Mouse (Mus musculus) midbrain, embryonic 10.5 days (tissue): ENCODE data around the gene Cfp. TPM values are rescaled to one million over a fixed set of nuclear protein-coding genes. Genes with fewer than 3 reads are reported as not detected.

Experiments
- DNase-seq: peaks from one replicate; pipeline ENCODE4 v3.0.0-alpha.2; 2017; ENCODE audit warnings: low spot score
- H3K27ac ChIP-seq: fragments of 300-500 bp; sonication (generic); replicated peaks from 2 replicates; pipeline ENCODE4 v1.5.1; 2016; ENCODE audit warnings: mild to moderate bottlenecking
- H3K27me3 ChIP-seq: fragments of 300-500 bp; sonication (generic); 2 replicates; pipeline ENCODE4 v1.6.1; 2016; ENCODE audit warnings: low read depth, mild to moderate bottlenecking; ENCODE audit not compliant: poor library complexity, severe bottlenecking
- H3K36me3 ChIP-seq: fragments of 300-500 bp; sonication (generic); 2 replicates; pipeline ENCODE4 v1.6.1; 2016; ENCODE audit warnings: mild to moderate bottlenecking, moderate library complexity
- H3K4me1 ChIP-seq: fragments of 300-500 bp; sonication (generic); 2 replicates; pipeline ENCODE4 v1.6.1; 2016
- H3K4me3 ChIP-seq: fragments of 300-500 bp; sonication (generic); 2 replicates; pipeline ENCODE4 v1.5.1; 2016; ENCODE audit warnings: mild to moderate bottlenecking, moderate library complexity
- H3K9me3 ChIP-seq: fragments of 300-500 bp; sonication (generic); replicated peaks from 2 replicates; pipeline ENCODE4 v1.6.1; 2016; ENCODE audit warnings: mild to moderate bottlenecking
- WGBS: fragments of 180-500 bp; shearing (Covaris S2); methylation state at CpG from one replicate; pipeline ENCODE4 v1.1.7; 2016; 5-methylcytosine and 5-hydroxymethylcytosine counted together
- polyA plus RNA-seq: library from polyadenylated mRNA; unstranded; fragments of >200 nt; fragmentation: Nextera tagmentation; extraction: Ambion mirVana; gene quantifications from 2 replicates; pipeline ENCODE4 v1.2.1, GENCODE M21; 2016

The Cfp gene
- polyA plus RNA-seq: 3.6 and 5.1 TPM in 2 replicates

DNA sequence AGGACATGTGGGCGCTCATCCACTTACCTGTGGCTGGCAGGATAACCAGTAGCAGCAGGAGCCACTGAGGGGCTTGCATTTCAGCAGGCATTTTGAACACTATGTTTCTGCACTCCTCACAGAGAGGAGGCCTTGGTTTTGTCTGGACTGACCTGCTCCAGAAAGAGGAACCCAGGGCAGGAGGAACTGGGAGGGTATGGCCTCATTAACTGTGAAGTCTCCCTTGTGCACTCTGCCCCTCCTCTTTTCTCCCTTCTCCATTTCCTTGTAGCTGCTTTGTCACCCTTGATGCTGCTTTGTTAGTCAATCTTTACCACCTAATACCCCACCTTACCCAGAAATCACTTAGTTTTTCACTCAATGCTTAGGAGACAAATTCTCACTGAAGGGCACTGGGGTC, at the start of gene Cfp:
Gene Cfp (minus strand): TSS at position 192 of the 400 bp plus-strand sequence.
- 88% methylated on average over 1 of the region's 1 CpGs for WGBS
- DNase-seq: no peak
- no peak within 1 kb of the TSS for H3K4me3 ChIP-seq
- no peaks in the 10 kb centered on the region; the same call in 1 of the 2 replicates for H3K9me3 ChIP-seq
- no peak within 1 kb of the TSS for H3K27ac ChIP-seq
- H3K27me3 ChIP-seq: no peaks in the 10 kb centered on the region
- H3K36me3 ChIP-seq: peaks cover 57% of the 10 kb centered on the region
- no peaks in the 10 kb centered on the region for H3K4me1 ChIP-seq

DNA sequence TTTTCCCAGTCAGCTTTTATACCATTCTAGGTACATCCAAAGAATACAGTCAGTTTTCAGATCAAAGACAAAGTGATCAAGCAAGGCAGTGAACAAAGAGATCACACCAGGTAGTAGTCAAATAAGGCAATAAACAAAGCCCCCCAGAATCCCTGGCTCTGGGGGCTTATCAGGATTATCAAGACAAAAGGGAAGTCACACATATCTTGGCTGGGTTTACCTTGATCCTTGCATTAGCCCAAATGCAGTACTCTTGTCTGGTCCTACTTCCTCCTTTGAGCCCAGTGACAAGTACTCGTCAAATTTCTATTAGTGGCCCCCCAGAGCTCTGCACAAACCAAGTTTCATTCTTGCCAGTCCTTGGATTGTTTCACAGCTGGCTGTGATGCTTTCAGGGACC, 49.5 kb upstream of the Cfp start:
- peaks cover 15% of the 10 kb centered on the region for H3K36me3 ChIP-seq
- H3K4me1 ChIP-seq: no peaks in the 10 kb centered on the region
- no peak for DNase-seq
- WGBS: 90% methylated on average over 1 of the region's 1 CpGs
- no peaks in the 10 kb centered on the region for H3K27me3 ChIP-seq
- H3K9me3 ChIP-seq: peaks cover 5% of the 10 kb centered on the region; the same call in 1 of the 2 replicates
- H3K27ac ChIP-seq: no peak overlapping the region
- no peak overlapping the region for H3K4me3 ChIP-seq

DNA sequence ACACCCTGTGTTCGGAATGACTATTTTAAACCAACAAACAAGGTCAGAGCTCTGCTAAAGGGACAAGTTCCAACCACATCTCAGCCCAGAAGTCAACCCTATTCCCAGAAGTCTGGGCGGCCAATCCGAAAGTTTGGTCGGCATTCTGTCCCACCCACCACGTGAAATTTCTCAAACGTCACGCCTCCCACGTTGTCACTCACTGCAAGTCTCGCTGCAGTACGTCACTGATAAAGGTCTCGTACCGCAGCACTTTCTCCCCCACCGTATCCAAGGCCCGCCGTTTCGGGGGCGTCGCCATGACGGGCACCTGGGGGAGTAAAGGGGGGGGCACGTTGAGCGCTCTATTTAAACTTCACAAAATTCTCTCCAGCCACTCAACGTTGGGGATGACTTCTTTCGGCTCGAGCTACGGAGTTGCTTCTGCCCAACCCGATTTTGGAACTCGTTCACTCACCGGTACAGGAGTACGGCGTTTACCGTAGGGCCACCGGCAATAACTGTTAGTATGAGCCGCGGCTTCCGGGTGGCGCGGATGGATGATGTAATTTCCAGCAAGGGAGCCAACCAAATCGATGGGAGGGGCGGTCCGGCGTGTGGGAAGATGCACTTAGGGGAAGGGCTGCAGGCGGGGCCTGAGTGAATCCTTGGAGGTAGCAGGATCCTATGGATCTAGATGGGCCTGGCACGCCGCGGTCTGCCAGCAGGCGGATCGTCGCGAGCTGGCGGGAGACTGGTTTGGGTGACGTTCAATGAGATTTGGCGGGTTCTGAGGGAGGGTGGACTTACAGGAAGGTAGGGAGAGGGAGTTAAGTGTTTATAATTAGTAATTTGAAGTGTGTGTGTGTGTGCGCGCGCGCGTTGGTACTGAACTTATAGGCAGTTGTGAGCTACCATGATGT, 30.4 kb upstream of the Cfp start, which contains the start of gene Uxt:
Gene Uxt (minus strand): TSS at position 541 of the 902 bp plus-strand sequence.
- peak; percentile 89 for DNase-seq
- H3K4me1 ChIP-seq: peaks cover 4% of the 10 kb centered on the region; the same call in 1 of the 2 replicates
- WGBS: 18% methylated on average over 57 of the region's 57 CpGs
- H3K9me3 ChIP-seq: no peaks in the 10 kb centered on the region
- peak within 1 kb of the TSS; percentile 61 for H3K4me3 ChIP-seq
- peak within 1 kb of the TSS; percentile 77 for H3K27ac ChIP-seq
- H3K36me3 ChIP-seq: peaks cover 28% of the 10 kb centered on the region
- H3K27me3 ChIP-seq: no peaks in the 10 kb centered on the region

DNA sequence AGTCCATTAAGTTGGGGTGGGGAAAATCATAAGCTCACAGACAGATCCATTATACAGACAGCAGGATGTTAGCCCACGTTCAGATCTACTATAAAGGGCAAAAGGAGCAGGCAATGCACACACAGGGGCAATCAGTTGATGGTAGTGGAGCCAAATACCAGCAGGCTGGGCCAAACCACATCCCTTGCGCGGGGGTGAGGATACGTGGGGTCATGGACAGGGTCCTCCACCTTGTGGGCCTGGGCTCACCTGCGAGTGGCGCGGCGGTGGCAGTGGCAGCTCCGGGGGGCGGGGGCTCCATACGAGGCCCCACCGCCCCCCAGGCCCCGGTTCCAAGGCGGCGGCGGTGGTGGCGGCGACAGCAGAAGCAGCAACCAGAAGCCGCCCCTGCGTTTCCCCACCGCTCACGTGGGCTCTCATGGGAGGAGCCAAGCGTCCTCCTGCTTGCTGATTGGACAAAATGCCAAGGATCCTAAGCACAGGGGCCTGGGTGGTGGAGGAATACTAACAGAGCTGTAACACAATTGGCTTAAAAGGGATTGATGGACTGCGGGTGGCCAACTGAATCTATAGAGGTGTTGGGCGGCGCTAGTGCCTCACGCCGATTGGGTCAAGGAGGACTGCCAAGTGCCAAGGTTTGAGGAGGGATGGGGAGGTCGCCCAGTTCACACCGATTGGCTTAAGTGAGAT, 19.0 kb upstream of the Cfp start, which contains the start of gene Elk1:
Gene Elk1 (minus strand): TSS at position 418 of the 690 bp plus-strand sequence.
- Histone ChIP-seq H3K4me3 (peak within 1 kb of the TSS; percentile 66), H3K36me3 (no peaks in the 10 kb centered on the region), H3K27me3 (no peaks in the 10 kb centered on the region), H3K4me1 (peaks cover 12% of the 10 kb centered on the region), H3K27ac (peak within 1 kb of the TSS; percentile 88), H3K9me3 (no peaks in the 10 kb centered on the region; the same call in 1 of the 2 replicates)
- peak; percentile 82 for DNase-seq
- WGBS: 13% methylated on average over 30 of the region's 30 CpGs

DNA sequence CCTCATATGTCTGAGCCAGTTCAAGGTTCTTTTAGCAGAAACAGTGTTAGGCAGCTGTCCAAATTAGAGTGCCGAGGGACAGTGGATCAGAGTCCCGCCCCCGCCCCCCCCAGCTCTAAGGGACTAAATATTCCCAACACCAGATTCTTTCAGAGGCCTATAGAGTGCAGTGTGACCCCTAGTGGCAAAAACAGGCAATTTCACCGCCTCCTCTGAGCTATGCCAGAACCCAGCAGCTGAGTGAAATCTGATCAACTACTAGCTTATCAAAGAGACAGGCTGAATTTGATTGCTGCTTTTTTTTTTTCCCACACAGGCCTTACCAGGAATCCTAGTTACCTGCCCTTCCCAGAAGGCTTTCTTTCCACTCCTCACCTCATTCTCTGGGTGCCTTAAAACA, 14.7 kb upstream of the Cfp start:
- H3K36me3 ChIP-seq: peaks cover 6% of the 10 kb centered on the region; the same call in 1 of the 2 replicates
- DNase-seq: peak; percentile 16
- no peaks in the 10 kb centered on the region; the same call in 1 of the 2 replicates for H3K9me3 ChIP-seq
- WGBS: 14% methylated on average over 4 of the region's 4 CpGs
- H3K27ac ChIP-seq: no peak overlapping the region
- H3K4me1 ChIP-seq: peaks cover 10% of the 10 kb centered on the region
- no peaks in the 10 kb centered on the region for H3K27me3 ChIP-seq
- H3K4me3 ChIP-seq: no peak overlapping the region

DNA sequence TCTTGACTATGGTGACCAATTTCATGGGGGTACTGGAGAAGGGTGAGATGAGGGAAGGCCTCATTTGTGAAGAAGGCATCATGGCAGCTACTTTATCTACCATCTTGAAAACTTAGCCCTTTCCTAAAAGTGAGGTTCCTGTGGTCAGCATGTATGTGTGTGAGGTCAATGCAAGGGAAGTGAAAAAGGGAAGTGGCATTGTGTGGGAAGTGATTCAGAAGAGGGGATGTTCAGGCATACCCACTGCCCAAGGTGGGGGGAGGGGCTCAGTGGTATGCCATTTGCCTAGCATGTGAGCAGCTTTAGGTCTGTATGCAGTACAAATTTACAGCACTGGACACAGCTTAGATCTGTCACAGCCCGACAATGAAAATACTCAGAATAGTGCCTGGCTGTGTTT, 608 bp upstream of the Cfp start:
- no peak for DNase-seq
- 86% methylated on average over 1 of the region's 1 CpGs for WGBS
- no peaks in the 10 kb centered on the region; the same call in 1 of the 2 replicates for H3K9me3 ChIP-seq
- H3K27ac ChIP-seq: no peak overlapping the region
- H3K36me3 ChIP-seq: peaks cover 57% of the 10 kb centered on the region
- no peak overlapping the region for H3K4me3 ChIP-seq
- no peaks in the 10 kb centered on the region for H3K27me3 ChIP-seq
- H3K4me1 ChIP-seq: no peaks in the 10 kb centered on the region

DNA sequence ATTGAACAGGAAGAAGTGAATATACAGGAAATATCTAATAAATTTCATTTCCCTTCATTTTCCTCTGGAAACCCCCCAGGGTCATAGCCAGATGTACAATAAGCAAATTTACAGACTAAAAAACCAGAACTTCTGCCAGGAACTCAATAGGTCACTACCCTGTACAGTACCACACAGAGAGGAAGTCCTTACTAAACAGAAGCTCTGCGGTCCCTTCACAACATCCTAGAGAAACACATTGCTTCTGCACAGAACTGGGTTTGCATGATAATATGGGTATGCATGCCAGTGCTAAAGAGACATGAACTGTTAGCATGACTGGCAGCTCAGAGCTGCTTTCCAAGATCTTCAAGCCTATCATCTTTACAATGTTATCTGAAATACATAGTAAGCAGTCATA, 1.5 kb downstream of the Cfp start:
- H3K9me3 ChIP-seq: no peaks in the 10 kb centered on the region
- no peaks in the 10 kb centered on the region for H3K27me3 ChIP-seq
- H3K4me1 ChIP-seq: no peaks in the 10 kb centered on the region
- H3K27ac ChIP-seq: no peak overlapping the region
- WGBS: 85% methylated on average over 1 of the region's 1 CpGs
- no peak overlapping the region for H3K4me3 ChIP-seq
- H3K36me3 ChIP-seq: peaks cover 46% of the 10 kb centered on the region
- DNase-seq: no peak

DNA sequence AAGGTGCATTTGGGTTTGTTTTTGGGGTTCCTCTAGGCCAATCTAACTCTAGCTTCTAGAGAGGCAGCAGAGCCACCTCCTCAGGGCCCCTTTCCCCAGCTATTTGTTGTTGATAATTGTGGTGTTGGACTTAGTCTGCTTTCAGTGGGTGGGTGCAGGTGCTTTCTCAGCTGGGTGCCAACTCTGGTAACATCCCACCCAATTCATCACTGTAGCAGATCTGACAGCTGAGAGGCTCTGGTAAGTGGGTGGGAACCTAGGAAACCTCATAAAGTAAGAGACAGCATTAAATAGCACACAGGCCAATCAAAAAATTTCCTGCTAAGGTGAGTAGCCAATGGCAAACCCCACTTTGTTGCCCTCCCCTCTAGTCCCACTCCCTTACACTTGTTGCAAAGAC, 6.4 kb downstream of the Cfp start:
- DNase-seq: no peak
- H3K4me1 ChIP-seq: peaks cover 6% of the 10 kb centered on the region
- H3K27ac ChIP-seq: no peak overlapping the region
- no peaks in the 10 kb centered on the region; the same call in 1 of the 2 replicates for H3K27me3 ChIP-seq
- H3K9me3 ChIP-seq: peaks cover 8% of the 10 kb centered on the region
- H3K36me3 ChIP-seq: peaks cover 28% of the 10 kb centered on the region
- no peak overlapping the region for H3K4me3 ChIP-seq

DNA sequence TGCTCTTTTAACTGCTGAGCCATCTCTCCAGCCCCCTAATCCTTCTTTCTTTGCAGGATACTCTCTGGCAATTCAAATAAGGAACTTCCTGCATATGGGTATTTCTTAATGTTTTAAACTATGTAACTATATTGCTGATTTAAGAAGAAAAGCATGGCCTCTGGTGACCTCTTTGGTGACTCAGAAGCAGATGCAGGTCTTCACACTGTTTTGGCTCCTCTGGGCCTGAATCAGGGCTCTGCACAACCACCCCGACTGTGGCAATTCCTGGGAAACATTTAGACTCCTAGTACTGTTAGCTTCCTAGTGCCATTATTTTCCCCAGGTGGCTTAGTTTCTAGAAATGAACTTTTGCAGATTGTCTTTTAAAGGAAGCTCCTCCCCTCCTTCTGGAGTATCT, 7.8 kb downstream of the Cfp start:
- WGBS: 79% methylated on average over 1 of the region's 1 CpGs
- H3K27me3 ChIP-seq: peaks cover 9% of the 10 kb centered on the region
- peaks cover 6% of the 10 kb centered on the region for H3K4me1 ChIP-seq
- DNase-seq: no peak
- H3K4me3 ChIP-seq: no peak overlapping the region
- peaks cover 8% of the 10 kb centered on the region for H3K9me3 ChIP-seq
- H3K36me3 ChIP-seq: peaks cover 26% of the 10 kb centered on the region
- no peak overlapping the region for H3K27ac ChIP-seq

DNA sequence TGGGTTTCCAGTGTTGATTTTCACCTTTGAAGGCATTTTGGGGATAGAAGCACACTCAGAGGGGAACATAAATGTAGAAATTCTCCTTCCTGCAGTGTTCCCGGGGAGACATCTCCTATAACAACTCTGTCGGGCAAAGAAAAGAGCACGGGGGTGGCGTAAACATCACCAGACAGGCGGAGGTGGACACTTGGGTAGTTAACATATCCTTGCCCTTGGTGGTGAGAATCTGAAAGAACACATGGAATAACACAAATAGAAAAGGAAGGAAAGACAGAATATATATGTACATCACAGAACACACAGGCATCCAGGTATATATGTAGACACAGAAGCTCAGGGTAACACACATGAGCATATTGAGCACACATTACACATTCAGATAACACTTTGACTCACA, 10.0 kb downstream of the Cfp start:
- Histone ChIP-seq H3K9me3 (peaks cover 8% of the 10 kb centered on the region), H3K4me1 (peaks cover 6% of the 10 kb centered on the region), H3K27ac (0 out of 2 replicates have a peak overlapping the region, but pooled peaks have one; percentile 17), H3K27me3 (peaks cover 9% of the 10 kb centered on the region), H3K36me3 (peaks cover 4% of the 10 kb centered on the region), H3K4me3 (peak overlapping the region; percentile 59)
- WGBS: 38% methylated on average over 5 of the region's 5 CpGs
- no peak for DNase-seq

DNA sequence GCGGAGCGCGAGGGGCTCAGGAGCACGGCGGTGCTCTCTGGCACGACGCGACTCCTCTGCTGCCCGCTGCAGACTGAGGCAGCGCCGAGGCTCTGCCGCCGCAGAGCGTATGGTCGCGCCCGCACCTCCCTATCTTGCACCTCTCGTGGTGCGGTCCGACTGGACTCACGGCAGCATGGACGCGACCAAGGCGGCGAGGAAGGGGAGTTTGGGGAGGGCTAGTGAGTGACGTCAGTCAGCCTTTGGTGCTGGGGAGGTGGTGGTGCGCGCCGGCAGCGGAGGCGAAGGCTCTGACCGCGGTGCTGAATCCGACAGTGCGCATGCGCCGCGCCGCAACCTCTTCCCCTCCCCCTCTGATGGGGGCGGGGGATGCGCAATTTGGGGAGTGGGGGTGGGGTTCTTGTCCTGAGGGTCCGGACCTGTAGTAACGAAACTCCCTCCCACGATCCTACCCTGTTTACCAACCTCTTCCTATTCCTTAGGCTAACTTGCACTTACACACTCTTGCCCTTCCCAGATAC, 10.5 kb downstream of the Cfp start, which contains the start of gene Syn1:
Gene Syn1 (minus strand): TSS at position 161 of the 521 bp plus-strand sequence.
- WGBS: 10% methylated on average over 43 of the region's 44 CpGs
- H3K27ac ChIP-seq: peak within 1 kb of the TSS; percentile 78
- peak; percentile 83 for DNase-seq
- 0 out of 2 replicates have a peak, but pooled peaks cover 3% of the 10 kb centered on the region for H3K36me3 ChIP-seq
- peak within 1 kb of the TSS; percentile 59 for H3K4me3 ChIP-seq
- H3K4me1 ChIP-seq: peaks cover 6% of the 10 kb centered on the region
- peaks cover 9% of the 10 kb centered on the region for H3K27me3 ChIP-seq
- H3K9me3 ChIP-seq: peaks cover 8% of the 10 kb centered on the region

DNA sequence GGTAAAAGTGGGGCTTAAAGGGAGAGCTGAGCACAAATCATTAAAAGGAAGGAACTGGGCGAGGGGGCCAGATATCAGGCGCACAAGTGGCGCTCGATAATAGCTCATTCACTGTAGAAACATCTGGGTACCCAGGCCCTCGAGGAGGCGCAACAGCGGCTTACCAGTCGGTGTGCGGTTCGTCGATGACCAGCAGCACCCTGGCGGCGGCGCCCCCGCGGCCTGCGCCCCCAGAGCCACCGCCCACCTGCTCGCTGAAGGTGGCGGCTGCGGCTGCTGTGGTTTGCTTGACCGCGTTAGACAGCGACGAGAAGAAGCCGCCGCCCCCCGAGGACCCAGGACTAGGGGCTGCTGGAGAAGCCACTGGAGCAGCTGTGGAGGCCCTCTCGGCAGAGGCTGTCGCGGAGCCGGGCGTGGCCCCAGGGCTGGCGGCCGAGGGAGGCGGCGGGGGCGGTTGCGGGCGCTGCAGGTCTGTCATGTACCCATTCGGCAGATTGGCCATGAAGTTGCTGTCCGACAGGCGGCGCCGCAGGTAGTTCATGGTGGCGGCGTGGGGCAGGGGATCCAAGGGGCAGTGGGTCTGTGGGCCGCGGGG, 11.0 kb downstream of the Cfp start:
- Histone ChIP-seq H3K4me1 (peaks cover 6% of the 10 kb centered on the region), H3K9me3 (peaks cover 8% of the 10 kb centered on the region), H3K4me3 (peak overlapping the region; percentile 59), H3K27me3 (peaks cover 9% of the 10 kb centered on the region), H3K36me3 (0 out of 2 replicates have a peak, but pooled peaks cover 3% of the 10 kb centered on the region), H3K27ac (peak overlapping the region; percentile 78)
- 31% methylated on average over 47 of the region's 49 CpGs for WGBS
- DNase-seq: no peak
